Mouse (Mus musculus): Measurements from ENCODE around the gene Igfbp5. TPM values are rescaled to one million over a fixed set of nuclear protein-coding genes. Genes with fewer than 3 reads are reported as not detected.

Igfbp5 gene
- total and polyA plus RNA-seq, 3 experiments = 0.03 TPM; not detected in 2

GRCm38 (mm10) chr1:72809304-72809703 lies 65.4 kb downstream of the Igfbp5 start:
- TF ChIP-seq CTCF (IDR thresholded peaks at IDR 0.05 in 2 of 3, conservative IDR thresholded peaks at IDR 0.05 in 1 of 3; ENCODE audit: control insufficient read depth in 1 of 3, insufficient read depth in 1 of 3, low read depth in 2 of 3, low read length in 3 of 3, poor library complexity in 1 of 3, severe bottlenecking in 1 of 3) = no peak
- no peak for TF ChIP-seq MEF2A (IDR thresholded peaks at IDR 0.05; ENCODE audit: extremely low read depth, insufficient replicate concordance, low read depth, low read length, poor library complexity, severe bottlenecking)
- TF ChIP-seq SMC3 (IDR thresholded peaks at IDR 0.05; ENCODE audit: low read depth, low read length) = no peak
- no peak for TF ChIP-seq NELFE (IDR thresholded peaks at IDR 0.05; ENCODE audit: low read depth, low read length)
- TF ChIP-seq NRF1 (IDR thresholded peaks at IDR 0.05; ENCODE audit: insufficient read depth, low read depth, low read length, poor library complexity, severe bottlenecking) = no peak
- no peak for TF ChIP-seq TAL1 (IDR thresholded peaks at IDR 0.05; ENCODE audit: low read length)
- no peak for TF ChIP-seq SIN3A (IDR thresholded peaks at IDR 0.05; ENCODE audit: low read length)
- no peak for TF ChIP-seq TCF12 (IDR thresholded peaks at IDR 0.05; ENCODE audit: low read depth, low read length)
- Histone ChIP-seq H3K9ac (ENCODE audit: control insufficient read depth, low read depth, low read length, poor library complexity, severe bottlenecking) (no peak overlapping the region), H3K9me3 (replicated peaks; ENCODE audit: insufficient read depth, low read length) (no peaks in the 10 kb centered on the region), H3K4me1 (ENCODE audit: control insufficient read depth in 1 of 2, insufficient read depth in 2 of 2, low read length in 2 of 2) (no peaks in the 10 kb centered on the region), H3K36me3 (ENCODE audit: control insufficient read depth in 1 of 2, insufficient read depth in 2 of 2, low read length in 2 of 2) (no peaks in the 10 kb centered on the region), H3K27ac (ENCODE audit: control insufficient read depth, low read depth, low read length) (no peak overlapping the region), H3K4me3 (ENCODE audit: control insufficient read depth in 1 of 2, insufficient read depth in 1 of 2, low read depth in 2 of 2, low read length in 2 of 2) (no peak overlapping the region), H3K27me3 (ENCODE audit: control insufficient read depth in 1 of 2, insufficient read depth in 2 of 2, low read length in 2 of 2) (no peaks in the 10 kb centered on the region), H3K79me2 (ENCODE audit: control insufficient read depth, insufficient read depth, low read length, poor library complexity) (no peaks in the 10 kb centered on the region)
- no peak for DNase-seq (ENCODE audit: low read depth, low spot score)

Other genes starting within 250 kb of the Igfbp5 start
- gene Ankar, start 174.3 kb downstream of the Igfbp5 start, total RNA-seq (2012; rRNA removed) = not detected in 2 replicates
- not detected for gene Ankar, start 174.3 kb downstream of the Igfbp5 start, polyA plus RNA-seq (2012; ENCODE audit: insufficient read depth in 1 of 2, insufficient read length in 2 of 2, low read depth in 1 of 2, low replicate concordance in 2 of 2, missing spikeins in 1 of 2)
- 2,301 and 2,623 TPM in 2 replicates for gene Rpl37a, start 163.6 kb downstream of the Igfbp5 start, total RNA-seq (2012; rRNA removed)
- gene Rpl37a, start 163.6 kb downstream of the Igfbp5 start, polyA plus RNA-seq (2012; ENCODE audit: insufficient read depth in 1 of 2, insufficient read length in 2 of 2, low read depth in 1 of 2, low replicate concordance in 2 of 2, missing spikeins in 1 of 2) = 1,000 to 10,000 TPM; 1,104 to 4,601 TPM
- gene Igfbp2, start 50.4 kb downstream of the Igfbp5 start, total RNA-seq (2012; rRNA removed) = not detected in 2 replicates
- gene Igfbp2, start 50.4 kb downstream of the Igfbp5 start, polyA plus RNA-seq (2012; ENCODE audit: insufficient read depth in 1 of 2, insufficient read length in 2 of 2, low read depth in 1 of 2, low replicate concordance in 2 of 2, missing spikeins in 1 of 2) = not detected
- gene Tnp1, start 141.0 kb upstream of the Igfbp5 start, total RNA-seq (2012; rRNA removed) = not detected in 2 replicates
- gene Tnp1, start 141.0 kb upstream of the Igfbp5 start, polyA plus RNA-seq (2012; ENCODE audit: insufficient read depth in 1 of 2, insufficient read length in 2 of 2, low read depth in 1 of 2, low replicate concordance in 2 of 2, missing spikeins in 1 of 2) = not detected